Mouse (Mus musculus) adrenal gland, postnatal 14 days (tissue): ENCODE data around the gene Megf11. TPM values are rescaled to one million over a fixed set of nuclear protein-coding genes. Genes with fewer than 3 reads are reported as not detected.
"Not testable (repeated sequence)": the region's sequence is repeated elsewhere in the genome, so short reads cannot be mapped to it uniquely, and the experiment has no call there.

Experiments used
- DNase-seq: peaks from one replicate; pipeline ENCODE4 v3.0.0; 2021; ENCODE audit warnings: mixed read lengths
- total RNA-seq: library from RNA; stranded (reverse); gene quantifications from 2 replicates; pipeline ENCODE4 v1.2.3, GENCODE M21; 2021

Gene Megf11
- total RNA-seq, 1 experiment from 2014 or later: 1.0 TPM

DNA sequence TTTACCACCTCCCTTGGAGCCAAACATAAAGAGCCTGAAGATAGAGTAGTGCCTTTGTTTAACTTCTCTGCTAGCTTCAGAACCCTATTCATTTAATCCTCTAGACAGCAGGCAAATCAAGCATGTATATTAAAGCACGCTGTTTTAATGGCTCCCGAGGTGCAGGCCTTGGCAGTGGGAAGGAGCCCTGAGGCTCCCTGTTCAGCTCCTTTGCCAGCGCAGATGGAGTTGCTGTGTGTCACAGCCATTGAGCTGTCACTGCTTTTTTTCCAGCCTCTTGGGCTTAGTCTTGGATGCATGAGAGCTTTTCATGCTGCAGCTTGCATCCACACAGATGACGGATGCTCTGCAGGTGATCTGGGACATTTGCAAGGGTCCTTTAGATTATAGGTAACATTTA, 81.1 kb downstream of the Megf11 start:
- DNase-seq: no peak

DNA sequence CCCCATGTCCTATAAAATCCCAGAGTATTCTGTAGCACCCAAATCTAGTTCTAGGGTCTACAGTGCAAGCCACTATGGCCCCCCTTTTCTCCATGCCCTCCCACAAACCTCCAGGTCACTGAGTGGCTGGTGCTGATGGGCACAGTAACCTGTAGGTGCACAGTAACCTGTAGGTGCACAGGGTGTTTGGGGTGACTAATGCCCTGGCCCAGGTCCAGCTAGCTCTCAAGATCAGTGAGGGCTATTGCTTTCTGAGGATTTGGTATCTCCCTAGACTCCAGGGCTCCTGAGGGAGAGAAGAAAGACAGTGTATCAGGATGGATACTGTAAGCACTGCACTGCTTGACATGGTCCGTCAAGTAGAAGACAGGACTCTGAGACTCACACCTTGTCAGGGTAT, 85.4 kb downstream of the Megf11 start:
- peak; percentile 27 for DNase-seq

DNA sequence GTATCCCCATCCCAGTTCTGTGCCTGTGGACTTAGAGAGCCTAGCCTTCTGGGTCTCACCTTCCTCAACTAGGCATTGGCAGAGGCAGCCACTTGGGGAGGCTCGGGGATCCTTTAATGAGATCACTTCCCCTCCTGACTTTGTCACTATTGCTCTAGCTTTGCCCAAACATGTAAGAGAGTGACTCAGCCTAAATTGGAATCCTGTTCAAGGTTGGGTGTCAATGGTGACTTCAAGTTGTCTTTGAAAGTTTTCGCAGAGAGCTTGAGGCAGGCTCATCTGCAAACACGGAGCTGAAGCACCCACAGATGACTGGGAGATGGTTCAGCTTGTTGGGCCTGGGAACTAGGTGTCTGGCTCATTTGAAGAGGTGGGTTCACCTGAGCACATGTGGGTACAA, 85.9 kb downstream of the Megf11 start:
- DNase-seq: peak; percentile 44

DNA sequence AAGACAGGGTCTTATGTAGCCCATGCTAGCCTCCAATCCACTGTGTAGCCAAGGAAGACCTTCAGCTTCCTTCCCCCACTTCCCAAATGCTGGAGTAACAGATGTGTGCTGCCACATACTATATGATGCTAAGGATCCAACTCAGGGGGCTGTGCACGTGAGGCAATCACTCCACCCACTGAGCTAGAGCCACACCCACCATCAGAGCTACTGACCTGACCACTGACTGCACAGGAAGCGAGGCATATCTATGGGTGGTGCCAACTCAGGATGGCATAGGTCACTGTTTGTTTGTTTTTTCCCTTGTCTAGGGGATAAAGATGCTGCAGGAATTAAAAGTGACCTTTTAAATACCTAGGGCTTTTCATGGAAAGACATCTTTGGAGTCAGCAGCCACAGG, 86.7 kb downstream of the Megf11 start:
- DNase-seq: no peak

DNA sequence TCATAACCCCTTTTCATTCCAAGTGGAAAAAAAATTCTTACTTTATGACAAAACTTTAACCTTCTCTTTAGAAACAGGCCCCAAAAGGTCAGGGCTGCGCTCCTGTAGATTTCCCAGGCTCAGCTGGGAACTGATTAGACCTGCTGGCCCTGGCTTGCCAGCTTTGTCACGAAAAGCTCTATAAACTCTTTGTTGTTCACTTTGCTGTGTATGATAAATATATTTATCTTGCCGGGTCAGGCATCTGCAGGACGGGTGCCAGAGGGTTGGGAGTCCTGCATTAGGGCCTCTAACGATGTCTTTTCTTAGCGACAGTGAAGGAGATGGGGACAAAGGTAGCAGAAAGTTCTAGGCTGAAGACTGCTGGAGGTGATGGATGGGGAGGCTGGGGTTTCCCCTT, 87.3 kb downstream of the Megf11 start:
- peak; percentile 34 for DNase-seq

DNA sequence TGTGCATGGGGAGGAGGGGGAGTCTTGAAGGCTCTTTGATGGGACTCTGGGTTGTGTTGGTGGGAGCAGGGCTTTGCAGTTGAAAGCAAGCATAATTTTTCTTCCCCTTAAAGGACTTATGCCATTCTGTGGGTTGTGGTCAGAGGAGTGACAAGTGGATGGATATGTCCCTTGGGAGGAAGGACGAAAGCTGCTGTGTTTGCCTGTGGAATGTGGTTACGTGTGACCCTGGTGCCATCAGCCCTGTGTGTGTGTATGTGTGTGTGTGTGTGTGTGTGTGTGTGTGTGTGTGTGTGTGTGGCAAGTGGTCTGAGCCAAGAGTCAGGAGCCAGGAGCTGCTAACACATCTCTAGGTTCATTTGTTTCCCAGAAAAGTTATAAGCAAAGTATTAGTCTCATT, 87.7 kb downstream of the Megf11 start:
- peak; percentile 44 for DNase-seq

DNA sequence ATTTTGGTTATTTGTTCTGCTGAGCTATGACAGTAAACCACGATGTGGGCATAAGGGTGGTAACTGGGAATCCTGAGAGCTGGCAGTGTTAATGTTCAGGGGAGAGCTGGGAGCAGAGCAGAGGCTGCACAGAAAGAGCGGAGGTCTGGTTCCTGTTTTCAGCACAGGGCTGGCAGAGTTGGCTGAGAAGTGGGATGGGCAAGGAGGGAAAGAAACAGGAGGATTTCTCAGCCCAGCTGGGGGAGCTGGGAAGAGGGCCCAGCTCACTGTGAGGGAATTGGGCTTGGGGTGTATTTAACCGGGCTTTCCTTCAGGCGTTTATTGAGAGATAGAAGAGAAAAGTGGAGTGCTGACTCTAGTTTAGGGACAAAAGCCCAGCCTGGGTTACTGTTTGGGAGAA, 88.3 kb downstream of the Megf11 start:
- DNase-seq: no peak

DNA sequence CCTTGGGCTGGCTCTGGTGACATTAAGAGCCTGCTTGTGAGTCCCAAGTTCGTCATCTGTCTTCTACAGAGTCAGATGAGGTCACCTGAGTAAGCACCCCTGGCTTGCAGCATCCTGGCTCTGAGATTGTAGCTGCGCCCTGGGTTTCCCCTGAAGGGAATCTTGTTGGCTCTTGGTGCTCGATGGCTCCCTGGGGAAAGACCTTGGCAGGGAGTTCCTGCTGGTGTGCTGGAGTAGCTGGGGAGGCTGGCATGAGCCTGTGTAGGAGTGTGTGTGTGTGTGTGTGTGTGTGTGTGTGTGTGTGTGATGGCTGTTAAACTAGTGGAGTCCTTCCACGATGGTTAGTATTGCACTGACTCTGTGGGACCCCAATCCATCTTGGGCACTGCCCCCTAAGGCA, 88.7 kb downstream of the Megf11 start:
- peak; percentile 85 for DNase-seq

DNA sequence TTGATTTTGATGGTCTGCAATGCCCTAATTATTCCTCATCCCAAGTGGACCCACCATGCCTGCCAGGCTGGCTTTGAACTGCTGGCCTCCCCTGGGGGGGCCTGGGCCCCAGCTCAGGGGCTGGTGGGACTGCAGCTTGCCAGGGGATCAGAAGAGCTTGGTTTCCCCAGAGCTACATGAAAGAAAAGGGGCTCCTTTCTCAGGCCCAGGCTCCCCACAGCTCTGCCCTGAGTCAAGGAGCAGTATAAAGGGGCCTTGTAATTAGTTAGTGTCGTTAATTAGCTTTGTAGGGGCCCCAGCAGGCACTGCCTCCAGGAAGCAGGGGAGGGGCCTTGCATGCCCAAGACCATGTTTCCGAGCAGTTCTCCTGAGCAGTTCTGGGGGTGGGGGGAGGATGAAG, 90.5 kb downstream of the Megf11 start:
- no peak for DNase-seq

DNA sequence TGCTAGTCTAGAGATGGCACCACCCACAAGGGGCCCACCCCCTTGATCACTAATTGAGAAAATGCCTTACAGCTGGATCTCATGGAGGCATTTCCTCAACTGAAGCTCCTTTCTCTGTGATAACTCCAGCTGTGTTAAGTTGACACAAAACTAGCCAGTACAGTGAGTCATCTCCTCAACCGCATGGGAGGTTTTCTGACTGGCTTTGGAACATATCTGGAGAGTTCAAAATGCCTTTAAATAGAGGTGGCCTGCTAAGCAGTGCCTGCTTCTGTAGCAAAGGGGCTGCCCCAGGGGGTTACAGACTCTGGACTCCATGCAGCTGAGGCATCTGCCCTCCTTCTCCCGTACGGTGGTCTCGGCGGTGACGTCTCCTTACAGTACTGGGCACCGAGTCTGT, 92.0 kb downstream of the Megf11 start:
- DNase-seq: not testable (repeated sequence)

DNA sequence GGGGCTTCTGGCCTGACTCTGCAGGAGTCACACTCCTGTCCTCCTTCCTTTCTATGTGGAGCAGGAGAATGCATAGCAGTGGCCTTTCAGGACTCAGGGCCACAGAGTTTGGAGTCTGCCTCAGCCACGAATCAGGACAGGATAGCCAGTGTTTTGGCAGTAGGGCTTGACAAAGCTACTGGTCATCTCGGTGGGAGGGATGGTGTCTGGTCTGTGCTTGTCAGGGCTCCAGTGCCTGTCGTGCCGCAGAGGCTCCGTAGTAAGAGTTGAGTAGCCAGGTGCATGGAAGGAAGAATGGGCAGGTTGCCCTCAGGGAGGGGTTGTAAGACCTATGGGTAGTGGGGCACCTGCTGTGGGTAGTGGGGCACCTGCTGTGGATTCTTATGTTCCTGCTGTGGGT, 96.7 kb downstream of the Megf11 start:
- no peak for DNase-seq

DNA sequence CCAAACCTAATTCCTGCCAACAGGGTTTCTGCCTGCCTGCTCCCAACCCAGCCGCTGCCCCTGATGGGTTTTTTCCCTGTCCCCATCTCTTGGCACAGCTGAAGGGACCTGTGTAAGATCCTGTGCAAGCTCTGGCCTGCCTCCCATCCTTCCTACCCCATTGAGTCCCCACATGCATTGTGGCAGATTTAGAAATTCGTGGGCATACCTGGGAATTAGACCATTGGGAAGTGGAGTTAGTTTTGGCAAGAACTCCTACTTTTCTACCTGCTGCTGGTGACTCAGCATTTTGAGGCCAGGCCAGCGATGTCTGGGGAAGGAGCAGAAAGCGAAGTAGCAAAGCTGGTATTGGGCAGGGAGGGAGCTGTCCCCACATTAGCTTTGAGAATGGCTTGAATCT, 102.0 kb downstream of the Megf11 start:
- DNase-seq: no peak

DNA sequence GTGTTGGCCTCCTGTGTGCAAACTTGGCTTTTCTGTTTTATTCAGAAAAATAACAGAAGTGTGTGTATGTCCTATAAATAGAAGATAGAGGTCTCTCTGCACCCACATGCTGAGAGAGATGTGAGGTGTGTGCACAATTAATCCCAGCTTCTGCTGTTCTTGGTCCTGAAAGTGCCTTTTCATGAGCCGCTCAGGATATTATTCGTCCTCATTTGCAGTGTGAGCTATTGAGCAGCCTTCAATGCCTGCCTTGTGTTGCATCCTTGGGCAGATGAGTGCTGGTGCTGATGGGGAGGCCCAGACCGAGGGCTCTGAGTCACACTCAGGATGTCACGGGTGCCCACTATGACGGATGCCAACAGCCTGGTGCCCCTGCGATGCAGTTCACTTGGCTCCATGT, 109.2 kb downstream of the Megf11 start:
- no peak for DNase-seq

DNA sequence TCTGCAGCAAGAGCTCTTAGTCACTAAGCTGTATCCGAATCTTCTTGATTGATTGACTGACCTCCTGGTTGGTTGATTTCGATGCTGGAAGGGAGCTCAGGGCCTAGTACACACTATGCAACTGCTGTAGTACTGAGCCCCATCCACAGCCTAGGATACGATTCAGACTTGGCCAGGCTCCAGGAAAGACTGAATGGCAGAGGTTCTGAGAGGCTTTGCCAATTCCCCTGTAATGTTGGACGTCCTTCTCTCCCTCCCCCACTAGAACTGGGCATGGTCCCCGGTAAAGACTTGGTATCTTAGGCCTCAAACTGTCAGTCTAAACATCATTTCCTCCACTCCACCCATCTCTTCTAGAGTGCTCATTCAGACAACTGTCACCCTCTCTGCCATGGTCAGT, 113.5 kb downstream of the Megf11 start:
- peak; percentile 65 for DNase-seq

DNA sequence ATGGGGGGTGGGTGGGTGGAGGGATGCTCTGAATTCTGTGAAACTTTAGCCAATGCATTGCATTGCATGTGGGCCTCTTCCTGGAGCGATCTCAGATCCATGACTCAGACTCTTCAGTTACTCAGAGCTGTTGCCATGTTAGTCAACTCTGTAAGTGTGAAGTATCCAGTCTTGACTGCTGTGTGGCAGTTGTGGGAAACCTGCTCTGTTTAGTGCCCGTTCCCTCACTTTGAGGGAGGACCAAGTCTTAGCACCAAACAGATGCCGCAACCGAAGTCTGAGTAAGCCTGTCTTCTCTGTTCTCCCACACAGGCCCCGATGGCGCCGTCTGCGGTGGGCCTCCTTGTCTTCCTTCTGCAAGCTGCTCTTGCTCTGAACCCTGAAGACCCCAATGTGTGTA, 115.8 kb downstream of the Megf11 start:
- DNase-seq: no peak

DNA sequence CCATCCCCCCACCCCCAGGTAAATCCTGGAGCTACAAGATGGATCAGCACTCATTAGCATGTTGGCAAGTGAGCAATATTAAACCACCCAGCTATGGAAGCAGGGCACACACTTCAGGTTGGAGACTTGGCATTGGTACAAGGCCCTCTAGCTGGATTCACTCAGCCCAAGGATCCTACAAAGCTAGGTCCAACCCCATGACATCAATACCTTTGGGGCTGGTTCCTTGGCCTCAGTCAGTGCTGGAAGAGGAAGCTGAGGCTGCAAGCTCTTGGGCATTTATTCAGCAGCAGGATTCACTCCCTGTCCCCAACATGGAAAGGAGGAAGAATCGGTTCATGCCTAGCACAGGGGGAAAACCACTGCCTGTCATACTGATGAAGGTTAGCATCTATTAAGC, 118.6 kb downstream of the Megf11 start:
- DNase-seq: no peak

DNA sequence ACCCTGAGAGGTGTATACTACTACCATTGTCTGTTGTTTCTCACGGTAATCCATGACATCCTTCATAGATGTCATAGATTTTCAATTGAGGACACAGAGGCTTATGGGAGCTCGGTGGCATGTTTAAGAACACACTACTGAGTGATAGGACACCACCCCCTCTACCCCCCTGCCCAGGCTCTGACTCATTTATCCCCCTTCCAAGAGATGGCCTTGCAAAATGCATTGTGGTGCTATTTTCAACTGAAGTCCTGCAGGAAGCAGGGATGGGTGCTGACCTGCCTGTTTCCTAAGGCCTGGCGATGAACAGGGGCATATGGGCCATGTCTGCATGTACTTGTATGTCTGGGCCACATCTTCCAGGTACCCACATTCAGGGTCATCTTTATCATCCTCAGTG, 119.0 kb downstream of the Megf11 start:
- DNase-seq: peak; percentile 50

DNA sequence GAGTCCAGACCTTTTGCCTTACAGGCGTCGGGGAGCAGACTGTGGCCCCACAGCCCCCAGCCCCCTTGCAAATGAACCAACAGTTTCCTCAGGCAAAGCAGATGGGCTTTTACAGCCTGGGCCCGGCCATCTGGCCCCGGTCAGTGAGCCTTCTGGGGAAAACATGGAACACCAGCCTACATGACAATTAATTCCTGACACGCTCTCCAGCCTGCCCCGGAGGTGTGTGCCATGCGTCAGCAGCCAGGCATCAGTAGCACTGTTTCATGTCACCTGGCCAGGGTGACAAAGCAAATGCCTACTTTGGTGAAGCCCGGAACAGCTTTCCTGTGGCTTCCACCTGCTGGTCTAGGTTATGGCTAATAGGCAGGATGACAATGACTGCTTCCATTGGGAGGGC, 119.5 kb downstream of the Megf11 start:
- peak; percentile 35 for DNase-seq

DNA sequence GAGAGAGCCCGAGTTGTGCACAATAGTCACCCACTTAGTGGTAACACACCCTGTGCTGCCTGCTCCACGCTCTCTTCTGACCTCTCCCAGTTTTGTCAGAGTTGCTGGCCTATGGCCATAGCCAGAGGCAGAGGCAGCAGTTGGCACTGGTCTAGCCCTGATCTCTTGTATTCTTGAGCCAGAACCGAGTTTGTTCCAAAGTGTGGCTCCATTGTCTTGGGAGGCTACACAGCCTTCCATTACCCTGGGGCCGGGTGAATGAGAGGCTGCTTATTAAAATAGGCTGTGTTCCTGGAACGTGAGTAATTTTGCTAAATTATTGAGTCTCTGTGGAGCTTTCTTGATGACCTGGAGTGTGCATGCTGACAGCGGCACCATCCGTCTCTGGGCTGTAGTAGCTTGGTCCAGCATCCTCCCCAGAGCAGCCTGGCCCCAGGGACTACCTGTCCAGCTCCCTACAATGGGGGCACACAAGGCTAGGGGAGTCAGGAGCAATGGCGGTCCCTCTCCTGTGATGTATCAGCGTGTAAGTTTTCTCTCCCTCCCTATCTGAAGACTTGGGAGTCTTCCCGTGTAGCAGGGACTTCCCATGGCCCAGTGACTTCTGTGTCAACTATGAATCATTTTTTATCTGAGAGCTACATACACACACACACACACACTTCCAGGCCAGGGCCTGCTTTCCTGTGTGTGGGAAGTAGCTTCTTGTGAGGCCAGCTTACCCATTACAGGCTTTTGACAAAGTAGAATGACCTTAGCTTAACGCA, 121.2 kb downstream of the Megf11 start:
- DNase-seq: peak; percentile 42

DNA sequence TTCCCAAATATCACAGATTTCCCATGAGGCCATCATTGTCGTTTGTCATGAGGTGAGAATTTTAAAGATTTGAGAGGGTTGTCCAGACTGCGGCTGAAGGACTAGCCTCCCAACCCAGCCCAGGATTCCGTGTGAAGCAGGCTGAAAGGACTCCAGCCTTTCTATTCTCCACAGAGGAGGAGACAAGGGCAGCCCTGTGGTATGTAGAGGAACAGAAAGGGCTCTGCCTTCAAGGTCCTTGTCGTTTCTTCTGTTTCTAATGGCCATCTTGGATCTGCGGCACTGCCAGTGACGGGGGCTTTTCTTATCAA, 121.7 kb downstream of the Megf11 start:
- no peak for DNase-seq

DNA sequence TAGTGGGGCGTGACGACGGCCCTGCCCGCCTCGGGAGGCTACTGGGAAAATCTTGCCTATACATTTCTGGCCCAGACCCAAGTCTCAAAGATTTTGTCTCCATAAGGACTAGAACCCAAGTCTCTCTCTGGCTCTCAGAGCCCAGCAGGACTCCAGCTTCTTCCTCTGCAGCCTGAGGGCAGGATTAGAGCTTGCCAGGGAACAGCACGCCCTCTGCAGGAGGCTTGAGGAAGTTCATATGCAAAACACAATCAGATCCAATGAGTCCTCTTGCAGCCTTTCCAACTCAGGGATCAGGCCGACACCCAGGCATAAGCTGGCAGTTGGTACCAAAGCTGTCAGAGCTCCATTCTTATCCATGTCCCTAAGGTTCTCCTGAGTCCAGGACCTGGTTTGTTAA, 122.6 kb downstream of the Megf11 start:
- DNase-seq: peak; percentile 27

DNA sequence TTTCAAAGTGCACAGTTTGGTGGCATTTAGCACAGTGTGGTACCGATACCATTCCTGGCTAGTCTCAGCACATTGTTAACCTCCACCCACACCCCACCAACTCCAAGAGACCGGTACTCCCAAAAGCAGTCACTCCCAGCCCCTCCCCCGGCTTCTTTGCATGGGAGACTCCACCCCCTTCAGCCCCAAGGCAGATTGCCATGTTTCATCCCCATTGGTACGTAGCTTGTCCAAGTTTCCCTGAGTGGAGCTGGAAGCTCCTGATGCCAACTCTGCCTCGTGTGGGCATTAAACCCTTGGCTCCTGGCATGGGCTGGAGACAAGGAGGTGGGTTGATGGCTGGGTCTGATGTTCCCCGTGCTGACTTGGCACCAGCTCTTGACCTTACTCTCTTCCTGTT, 129.4 kb downstream of the Megf11 start:
- no peak for DNase-seq

DNA sequence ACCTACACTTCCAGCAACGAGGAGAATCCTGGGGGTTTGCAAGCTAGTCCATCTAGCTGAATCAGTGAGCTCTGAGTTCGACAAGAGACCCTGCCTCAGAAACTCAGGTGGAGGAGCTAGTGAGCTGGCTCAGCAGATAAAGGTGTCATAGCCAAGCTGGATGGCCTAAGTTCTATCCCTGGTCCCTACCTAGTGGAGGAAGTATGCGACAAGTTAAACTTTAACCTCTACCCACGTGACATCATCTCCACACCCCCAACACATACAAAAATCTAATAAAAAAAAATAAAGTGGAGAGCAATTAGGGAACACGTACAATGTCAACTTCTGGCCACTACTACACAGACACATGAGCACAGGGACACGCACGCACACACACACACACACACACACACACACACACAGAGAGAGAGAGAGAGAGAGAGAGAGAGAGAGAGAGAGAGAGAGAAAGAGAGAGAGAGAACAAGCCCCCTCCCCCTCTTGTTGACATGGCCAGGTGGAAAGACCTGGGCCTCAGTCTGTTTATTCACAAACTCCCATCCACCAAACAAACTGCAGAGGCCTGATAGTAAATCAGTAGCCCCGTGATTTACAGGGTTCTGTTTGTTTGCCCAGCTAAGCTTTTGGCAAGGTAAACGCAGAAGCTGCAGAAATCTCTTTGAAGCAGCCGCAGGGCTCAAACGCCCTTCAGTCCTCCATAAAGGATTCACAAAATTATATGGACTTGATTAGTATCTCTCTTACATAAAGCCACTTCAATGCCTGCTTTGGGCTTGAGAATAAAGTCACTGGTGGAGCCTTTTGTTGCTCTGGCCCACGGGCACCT, 134.7 kb downstream of the Megf11 start:
- no peak for DNase-seq

DNA sequence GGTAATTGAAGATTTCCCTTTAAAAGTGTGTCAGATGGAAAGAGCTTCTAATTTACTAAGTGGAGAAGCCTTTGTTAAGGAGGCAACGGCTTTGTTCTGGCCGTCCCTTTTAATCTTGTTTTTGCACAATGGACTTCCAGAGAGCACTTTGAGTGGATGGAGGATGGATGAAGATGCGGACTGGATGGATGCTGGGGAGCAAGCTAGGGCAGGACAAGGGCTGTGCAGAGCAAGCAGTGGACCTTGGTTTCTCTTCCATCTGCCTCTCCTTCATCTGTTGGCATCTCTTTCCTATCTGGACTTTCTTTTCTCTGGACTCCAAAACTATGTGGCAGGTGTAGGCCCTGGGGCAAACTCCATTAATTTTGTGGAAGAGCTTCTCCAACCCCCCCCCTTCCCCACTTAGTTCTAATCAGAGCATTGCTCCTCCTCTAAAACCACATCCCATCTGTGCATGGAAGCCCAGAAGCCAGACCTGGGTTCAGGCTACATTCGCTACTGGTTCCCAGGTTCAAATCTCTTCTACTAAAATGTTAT, 135.4 kb downstream of the Megf11 start:
- DNase-seq: no peak
